Mouse (Mus musculus): ENCODE data around the gene Mbnl1. TPM values are rescaled to one million over a fixed set of nuclear protein-coding genes. Genes with fewer than 3 reads are reported as not detected.

The Mbnl1 gene
- total and polyA plus RNA-seq, 2 experiments from 2014 or later, result 56.2 to 90.8 TPM

DNA sequence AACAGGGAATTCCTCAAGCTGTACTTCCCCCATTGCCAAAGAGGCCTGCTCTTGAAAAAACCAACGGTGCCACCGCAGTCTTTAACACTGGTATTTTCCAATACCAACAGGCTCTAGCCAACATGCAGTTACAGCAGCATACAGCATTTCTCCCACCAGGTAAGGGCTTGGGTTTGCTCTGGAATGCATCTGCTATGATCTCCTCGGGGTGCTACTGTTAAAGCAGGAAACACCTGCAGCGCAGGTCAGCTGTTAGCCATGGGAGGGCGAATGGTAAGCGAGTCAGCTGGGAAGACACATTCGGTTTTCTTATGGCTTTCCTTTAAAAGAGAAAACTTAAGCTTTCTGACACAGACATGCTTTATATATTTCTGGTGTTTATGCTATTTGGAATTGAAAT is 143.0 kb downstream of the Mbnl1 start:
- DNase-seq (ENCODE audit: low spot score) (no peak), ATAC-seq (no peak)
- Histone ChIP-seq H3K9me3 (ENCODE audit: low read length) (no peaks in the 10 kb centered on the region), H3K36me3 (ENCODE audit: insufficient read depth, low read length) (no peaks in the 10 kb centered on the region; the same call in 1 of the 2 replicates), H3K4me2 (ENCODE audit: low read depth, low read length) (peak overlapping the region; percentile 19; the same call in 1 of the 2 replicates), H3K9ac (replicated peaks; ENCODE audit: low read length) (no peak overlapping the region), H3K27me3 (ENCODE audit: insufficient read depth, low read length) (no peaks in the 10 kb centered on the region), H3K27ac (no peak overlapping the region), H3K4me1 (ENCODE audit: insufficient read depth, low read length) (no peaks in the 10 kb centered on the region), H3K4me3 (ENCODE audit: low read length) (no peak overlapping the region)
- TF ChIP-seq CTCF (IDR thresholded peaks at IDR 0.05; ENCODE audit: low read depth), result no peak
- WGBS, result 67% methylated on average over 7 of the region's 7 CpGs

DNA sequence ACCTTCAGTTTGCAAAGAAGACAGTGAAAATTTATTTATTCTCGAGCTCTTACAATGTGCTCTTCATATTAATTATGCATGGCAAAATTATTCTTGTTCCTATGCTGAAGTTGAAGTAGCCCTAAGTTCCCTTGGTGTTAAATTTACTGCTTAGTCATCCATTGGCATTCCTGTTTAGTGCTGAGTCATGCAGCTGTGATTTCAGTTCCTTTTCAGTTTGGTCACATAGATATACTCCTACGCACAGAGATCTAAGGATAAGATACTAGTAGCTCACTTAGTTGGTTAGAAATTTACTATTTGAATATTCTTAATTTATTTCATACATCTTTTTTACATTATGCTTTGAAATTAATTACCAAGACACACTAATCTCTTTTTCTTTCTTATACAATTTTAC is 143.5 kb downstream of the Mbnl1 start:
- TF ChIP-seq CTCF (IDR thresholded peaks at IDR 0.05; ENCODE audit: low read depth), result no peak
- H3K4me1 ChIP-seq (ENCODE audit: insufficient read depth, low read length), result no peaks in the 10 kb centered on the region
- WGBS, result 86% methylated on average over 2 of the region's 2 CpGs

DNA sequence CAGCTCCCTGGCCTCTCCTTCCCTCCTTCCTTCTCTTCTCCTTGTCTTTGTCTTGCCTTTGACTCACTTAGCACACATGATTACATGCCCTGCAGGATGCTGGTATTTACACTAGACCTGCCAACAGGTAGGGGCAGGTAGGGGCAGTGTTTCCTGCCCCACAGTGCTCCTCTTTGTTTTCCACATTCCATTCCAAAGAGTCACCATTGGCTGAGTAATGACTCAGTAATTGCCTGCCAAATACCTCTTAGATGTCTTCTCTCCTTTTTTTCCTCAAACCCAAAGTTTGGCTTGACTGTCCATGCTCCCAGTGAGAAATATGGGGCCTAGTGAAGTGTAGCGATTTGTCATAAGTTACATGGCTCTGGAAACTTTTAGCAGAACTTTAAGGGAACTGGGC is 145.0 kb downstream of the Mbnl1 start:
- H3K36me3 ChIP-seq (ENCODE audit: insufficient read depth, low read length), result no peaks in the 10 kb centered on the region; the same call in 1 of the 2 replicates
- no peak for TF ChIP-seq CTCF (IDR thresholded peaks at IDR 0.05; ENCODE audit: low read depth)
- no peak overlapping the region for H3K4me3 ChIP-seq (ENCODE audit: low read length)
- DNase-seq (ENCODE audit: low spot score), result no peak
- H3K9me3 ChIP-seq (ENCODE audit: low read length), result no peaks in the 10 kb centered on the region
- no peaks in the 10 kb centered on the region for H3K4me1 ChIP-seq (ENCODE audit: insufficient read depth, low read length)
- no peak for ATAC-seq
- WGBS, result 92% methylated on average over 1 of the region's 1 CpGs
- H3K27ac ChIP-seq, result no peak overlapping the region
- H3K9ac ChIP-seq (replicated peaks; ENCODE audit: low read length), result no peak overlapping the region
- no peaks in the 10 kb centered on the region for H3K27me3 ChIP-seq (ENCODE audit: insufficient read depth, low read length)
- no peak overlapping the region for H3K4me2 ChIP-seq (ENCODE audit: low read depth, low read length)

More for the DNA sequence above, 143.5 kb downstream of the Mbnl1 start:
- Histone ChIP-seq H3K4me3 (ENCODE audit: low read length) (no peak overlapping the region), H3K27me3 (ENCODE audit: insufficient read depth, low read length) (no peaks in the 10 kb centered on the region), H3K36me3 (ENCODE audit: insufficient read depth, low read length) (no peaks in the 10 kb centered on the region; the same call in 1 of the 2 replicates), H3K9ac (replicated peaks; ENCODE audit: low read length) (no peak overlapping the region), H3K9me3 (ENCODE audit: low read length) (no peaks in the 10 kb centered on the region), H3K27ac (no peak overlapping the region), H3K4me2 (ENCODE audit: low read depth, low read length) (no peak overlapping the region)
- no peak for DNase-seq (ENCODE audit: low spot score)
- ATAC-seq, result no peak

DNA sequence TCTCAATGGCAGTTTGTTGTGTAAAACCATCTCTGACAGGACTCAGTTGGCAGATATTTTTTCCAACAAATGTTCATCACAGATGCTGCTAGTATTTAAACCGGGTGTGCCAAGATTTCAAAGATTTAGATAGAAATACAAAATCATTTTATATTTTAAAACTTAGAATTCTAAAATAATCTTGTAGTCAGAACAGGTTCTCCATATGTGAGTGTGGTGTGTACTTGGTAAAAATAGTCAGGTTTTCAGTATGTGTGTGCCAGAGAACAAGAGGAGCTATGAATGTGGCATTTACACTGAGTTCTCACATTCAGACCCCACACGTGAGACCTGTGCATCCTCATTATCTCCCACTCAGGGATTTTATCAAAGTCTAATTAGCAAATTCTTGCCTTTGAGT is 147.6 kb downstream of the Mbnl1 start:
- Histone ChIP-seq H3K4me1 (ENCODE audit: insufficient read depth, low read length) (no peaks in the 10 kb centered on the region), H3K4me2 (ENCODE audit: low read depth, low read length) (no peak overlapping the region), H3K9ac (replicated peaks; ENCODE audit: low read length) (no peak overlapping the region), H3K9me3 (ENCODE audit: low read length) (no peaks in the 10 kb centered on the region), H3K27me3 (ENCODE audit: insufficient read depth, low read length) (no peaks in the 10 kb centered on the region), H3K27ac (no peak overlapping the region), H3K4me3 (ENCODE audit: low read length) (no peak overlapping the region), H3K36me3 (ENCODE audit: insufficient read depth, low read length) (no peaks in the 10 kb centered on the region; the same call in 1 of the 2 replicates)
- DNase-seq (ENCODE audit: low spot score), result no peak
- no peak for ATAC-seq
- 67% methylated on average over 2 of the region's 2 CpGs for WGBS
- no peak for TF ChIP-seq CTCF (IDR thresholded peaks at IDR 0.05; ENCODE audit: low read depth)

DNA sequence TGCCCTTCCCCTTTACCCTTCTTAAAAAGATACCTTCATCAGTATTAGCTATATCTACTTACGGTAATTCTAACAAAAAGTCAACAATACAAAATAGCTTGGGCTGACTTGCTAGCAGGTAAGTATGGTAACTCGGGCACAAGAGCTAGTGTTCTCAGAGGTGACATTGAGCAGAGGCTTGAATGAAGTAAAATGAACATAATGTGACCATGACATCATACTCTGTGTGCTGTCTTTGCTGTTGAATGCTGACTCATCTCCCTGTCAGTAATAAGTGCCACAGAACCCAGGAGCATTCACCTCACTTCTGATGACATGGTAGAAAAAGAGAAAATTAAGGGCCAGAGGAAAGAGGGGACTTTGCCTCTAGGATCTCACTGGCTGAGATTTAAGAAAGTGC is 158.6 kb downstream of the Mbnl1 start:
- no peaks in the 10 kb centered on the region for H3K4me1 ChIP-seq (ENCODE audit: insufficient read depth, low read length)
- H3K36me3 ChIP-seq (ENCODE audit: insufficient read depth, low read length), result peaks cover 3% of the 10 kb centered on the region; the same call in 1 of the 2 replicates
- H3K4me3 ChIP-seq (ENCODE audit: low read length), result no peak overlapping the region
- no peak for DNase-seq (ENCODE audit: low spot score)
- ATAC-seq, result 0 out of 2 replicates have a peak, but pooled peaks have one; percentile 38
- TF ChIP-seq CTCF (IDR thresholded peaks at IDR 0.05; ENCODE audit: low read depth), result no peak
- H3K9me3 ChIP-seq (ENCODE audit: low read length), result no peaks in the 10 kb centered on the region
- H3K4me2 ChIP-seq (ENCODE audit: low read depth, low read length), result no peak overlapping the region
- H3K9ac ChIP-seq (replicated peaks; ENCODE audit: low read length), result no peak overlapping the region
- 86% methylated on average over 2 of the region's 2 CpGs for WGBS
- no peak overlapping the region for H3K27ac ChIP-seq
- no peaks in the 10 kb centered on the region for H3K27me3 ChIP-seq (ENCODE audit: insufficient read depth, low read length)

DNA sequence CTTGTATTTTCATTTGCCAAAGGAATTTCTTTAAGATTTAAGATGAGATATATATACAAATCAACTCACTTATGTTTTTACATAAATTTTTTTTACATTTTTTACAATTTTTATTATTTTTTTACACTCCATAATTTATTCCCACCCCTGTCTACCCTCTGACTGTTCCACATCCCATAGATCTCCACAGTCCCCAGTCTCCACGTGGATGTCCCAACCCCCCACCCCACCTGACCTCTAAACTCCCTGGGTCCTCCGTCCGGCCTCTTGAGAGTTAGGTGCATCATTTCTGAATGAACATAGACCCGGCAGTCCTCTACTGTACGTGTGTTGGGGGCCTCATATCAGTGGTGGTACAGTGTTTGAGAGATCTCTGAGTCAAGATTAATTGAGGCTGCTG is 159.1 kb downstream of the Mbnl1 start:
- DNase-seq (ENCODE audit: low spot score), result no peak
- Histone ChIP-seq H3K36me3 (ENCODE audit: insufficient read depth, low read length) (0 out of 2 replicates have a peak, but pooled peaks cover 3% of the 10 kb centered on the region), H3K9ac (replicated peaks; ENCODE audit: low read length) (no peak overlapping the region), H3K9me3 (ENCODE audit: low read length) (no peaks in the 10 kb centered on the region), H3K4me3 (ENCODE audit: low read length) (no peak overlapping the region), H3K4me1 (ENCODE audit: insufficient read depth, low read length) (no peaks in the 10 kb centered on the region), H3K4me2 (ENCODE audit: low read depth, low read length) (no peak overlapping the region), H3K27me3 (ENCODE audit: insufficient read depth, low read length) (no peaks in the 10 kb centered on the region), H3K27ac (no peak overlapping the region)
- TF ChIP-seq CTCF (IDR thresholded peaks at IDR 0.05; ENCODE audit: low read depth), result no peak
- ATAC-seq, result no peak
- WGBS, result 91% methylated on average over 5 of the region's 5 CpGs

DNA sequence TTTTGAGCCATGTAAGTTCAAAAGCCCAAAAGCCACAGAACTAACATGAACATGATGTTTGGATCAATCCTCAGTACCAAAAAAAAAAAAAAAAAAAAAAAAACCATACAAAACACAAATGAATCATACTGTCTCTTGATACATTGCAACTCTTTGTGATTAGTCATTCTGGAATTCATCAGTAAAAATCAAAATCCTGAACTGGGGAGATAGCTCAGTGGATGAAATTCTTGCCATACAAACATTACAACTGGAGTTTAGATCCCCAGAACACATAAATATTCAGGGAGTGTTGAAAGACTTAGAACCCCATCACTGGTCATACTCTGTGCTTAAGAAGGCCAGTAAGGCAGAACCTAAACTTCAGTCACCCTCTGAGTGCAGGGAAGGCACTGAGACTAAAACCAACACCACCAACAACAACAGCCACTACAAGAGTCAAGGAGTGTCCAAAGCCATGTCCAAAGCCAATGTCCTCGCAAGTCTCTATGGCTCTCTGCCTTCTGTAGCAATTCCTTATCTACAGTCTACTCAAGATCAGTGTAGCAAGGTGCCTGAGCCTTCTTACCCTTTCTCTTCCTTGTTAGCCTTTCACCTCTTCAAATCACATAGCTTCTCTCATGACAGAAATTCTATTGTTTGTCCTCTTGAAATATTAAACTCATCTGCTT is 160.3 kb downstream of the Mbnl1 start:
- Histone ChIP-seq H3K27ac (no peak overlapping the region), H3K9me3 (ENCODE audit: low read length) (no peaks in the 10 kb centered on the region), H3K27me3 (ENCODE audit: insufficient read depth, low read length) (no peaks in the 10 kb centered on the region), H3K4me2 (ENCODE audit: low read depth, low read length) (no peak overlapping the region), H3K4me3 (ENCODE audit: low read length) (no peak overlapping the region), H3K9ac (replicated peaks; ENCODE audit: low read length) (no peak overlapping the region), H3K4me1 (ENCODE audit: insufficient read depth, low read length) (no peaks in the 10 kb centered on the region), H3K36me3 (ENCODE audit: insufficient read depth, low read length) (0 out of 2 replicates have a peak, but pooled peaks cover 3% of the 10 kb centered on the region)
- TF ChIP-seq CTCF (IDR thresholded peaks at IDR 0.05; ENCODE audit: low read depth), result no peak
- 93% methylated on average over 1 of the region's 1 CpGs for WGBS
- ATAC-seq (no peak), DNase-seq (ENCODE audit: low spot score) (no peak)

All from hindbrain, postnatal 0 days (tissue).